Mouse (Mus musculus) intestine, embryonic 16.5 days (tissue): ENCODE measurements around the gene Col26a1. TPM values are rescaled to one million over a fixed set of nuclear protein-coding genes. Genes with fewer than 3 reads are reported as not detected.

Experiments used
- ATAC-seq: fragments of 200-750 bp; cut with Nextera tagmentation; 2 replicates; pipeline ENCODE4 v1.8.0; 2017; ENCODE audit warnings: moderate TSS enrichment, moderate library complexity
- H3K27ac ChIP-seq: fragments of 300-500 bp; sonication (generic); 2 replicates; pipeline ENCODE4 v1.5.1; 2014; ENCODE audit warnings: mild to moderate bottlenecking, low read length
- H3K27me3 ChIP-seq: fragments of 300-500 bp; sonication (generic); replicated peaks from 2 replicates; pipeline ENCODE4 v1.6.1; 2014; ENCODE audit warnings: low read length, control low read depth, mixed read lengths; ENCODE audit not compliant: control insufficient read depth, insufficient read depth
- H3K36me3 ChIP-seq: fragments of 300-500 bp; sonication (generic); 2 replicates; pipeline ENCODE4 v1.6.1; 2014; ENCODE audit warnings: low read length, control low read depth; ENCODE audit not compliant: control insufficient read depth, insufficient read depth
- H3K4me1 ChIP-seq: fragments of 300-500 bp; sonication (generic); 2 replicates; pipeline ENCODE4 v1.6.1; 2014; ENCODE audit warnings: low read length, control low read depth, mixed read lengths; ENCODE audit not compliant: control insufficient read depth, insufficient read depth
- H3K4me2 ChIP-seq: fragments of 300-500 bp; sonication (generic); 2 replicates; pipeline ENCODE4 v1.6.1; 2014; ENCODE audit warnings: low read depth, low read length, control low read depth
- H3K4me3 ChIP-seq: fragments of 300-500 bp; sonication (generic); 2 replicates; pipeline ENCODE4 v1.5.1; 2014; ENCODE audit warnings: mild to moderate bottlenecking, low read length
- H3K9ac ChIP-seq: fragments of 300-500 bp; sonication (generic); 2 replicates; pipeline ENCODE4 v1.6.1; 2014; ENCODE audit warnings: low read depth, low read length
- H3K9me3 ChIP-seq: fragments of 300-500 bp; sonication (generic); 2 replicates; pipeline ENCODE4 v1.6.1; 2016; ENCODE audit warnings: low read length, control low read depth; ENCODE audit not compliant: control insufficient read depth
- WGBS: fragments of 180-500 bp; shearing (Covaris S2); extraction: QIAGEN DNeasy Blood & Tissue Kit; methylation state at CpG from one replicate; pipeline ENCODE4 v1.1.7; 2014; 5-methylcytosine and 5-hydroxymethylcytosine counted together
- polyA plus RNA-seq: library from polyadenylated mRNA; unstranded; fragments of >200 nt; fragmentation: Nextera tagmentation; extraction: Ambion mirVana; gene quantifications from 2 replicates; pipeline ENCODE4 v1.2.1, GENCODE M21; 2015

The Col26a1 gene
- polyA plus RNA-seq, 1 experiment from 2014 or later, result 6.8 TPM

DNA sequence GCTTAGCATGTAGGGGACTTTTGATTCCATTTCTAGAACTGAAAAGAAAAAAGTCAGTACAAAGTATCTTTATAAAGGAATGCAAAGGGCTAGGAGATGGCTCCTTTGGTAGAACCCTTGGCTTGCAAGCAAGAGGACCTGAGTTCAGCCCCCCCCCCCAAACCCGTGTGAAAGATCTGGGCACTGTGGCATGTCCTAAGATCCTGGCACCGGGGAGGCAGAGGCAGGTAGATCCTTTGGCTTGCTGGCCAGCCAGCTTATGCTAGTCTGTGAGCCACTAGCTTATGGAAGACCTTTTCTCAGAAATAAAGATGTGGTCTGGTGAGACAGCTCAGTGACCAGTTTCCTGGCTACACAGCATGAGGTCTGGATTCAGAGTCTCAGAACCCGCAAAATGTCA is 31.2 kb upstream of the Col26a1 start:
- Histone ChIP-seq H3K4me2 (no peak overlapping the region), H3K4me3 (no peak overlapping the region), H3K27me3 (no peaks in the 10 kb centered on the region), H3K36me3 (no peaks in the 10 kb centered on the region), H3K27ac (no peak overlapping the region), H3K4me1 (no peaks in the 10 kb centered on the region), H3K9me3 (no peaks in the 10 kb centered on the region), H3K9ac (no peak overlapping the region)
- WGBS, result 87% methylated on average over 3 of the region's 3 CpGs
- no peak for ATAC-seq

- no peaks in the 10 kb centered on the region for H3K27me3 ChIP-seq
- peak; percentile 96 for ATAC-seq
- no peak within 1 kb of the TSS for H3K27ac ChIP-seq
- H3K36me3 ChIP-seq, result no peaks in the 10 kb centered on the region
- 8% methylated on average over 32 of the region's 32 CpGs for WGBS
- H3K4me2 ChIP-seq, result peak within 1 kb of the TSS; percentile 73
- H3K9me3 ChIP-seq, result no peaks in the 10 kb centered on the region
- peak within 1 kb of the TSS; percentile 69 for H3K4me3 ChIP-seq
- H3K9ac ChIP-seq, result peak within 1 kb of the TSS; percentile 63
- peaks cover 10% of the 10 kb centered on the region for H3K4me1 ChIP-seq
Measured at GRCm38 (mm10) chr5:136907991-136908857, 25.2 kb upstream of the Col26a1 start, which contains the start of gene Ift22. Gene Ift22, plus strand, starts transcription at chr5:136908150.

GRCm38 (mm10) chr5:136907587-136907986 is 24.6 kb upstream of the Col26a1 start:
- no peaks in the 10 kb centered on the region for H3K9me3 ChIP-seq
- peak overlapping the region; percentile 44; the same call in 1 of the 2 replicates for H3K9ac ChIP-seq
- H3K4me1 ChIP-seq, result peaks cover 10% of the 10 kb centered on the region
- 37% methylated on average over 9 of the region's 9 CpGs for WGBS
- peak; percentile 39 for ATAC-seq
- peak overlapping the region; percentile 44 for H3K4me2 ChIP-seq
- no peaks in the 10 kb centered on the region for H3K27me3 ChIP-seq
- H3K4me3 ChIP-seq, result peak overlapping the region; percentile 69
- no peak overlapping the region for H3K27ac ChIP-seq
- no peaks in the 10 kb centered on the region for H3K36me3 ChIP-seq

DNA sequence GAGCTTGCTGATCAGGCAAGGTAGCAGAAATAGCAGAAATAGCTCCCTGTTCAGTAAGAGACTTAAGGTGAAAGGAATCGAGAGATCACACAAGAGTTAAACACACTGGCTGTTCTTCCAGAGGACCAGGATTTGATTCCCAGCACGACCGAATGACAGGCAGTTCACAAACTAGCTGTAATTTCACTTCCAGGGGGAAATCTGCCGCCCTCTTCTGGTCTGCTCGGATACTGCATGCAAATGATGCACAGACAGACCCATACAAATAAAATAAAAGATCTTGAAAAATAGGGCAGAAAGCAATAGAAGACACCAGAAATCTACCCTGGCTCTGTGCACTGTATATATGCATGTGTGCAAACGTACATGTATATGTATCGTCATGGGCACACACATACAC is 22.6 kb upstream of the Col26a1 start:
- Histone ChIP-seq H3K4me3 (no peak overlapping the region), H3K27ac (no peak overlapping the region), H3K9me3 (no peaks in the 10 kb centered on the region), H3K36me3 (no peaks in the 10 kb centered on the region), H3K27me3 (no peaks in the 10 kb centered on the region), H3K9ac (no peak overlapping the region), H3K4me2 (no peak overlapping the region), H3K4me1 (peaks cover 10% of the 10 kb centered on the region)
- ATAC-seq, result no peak
- WGBS, result 48% methylated on average over 7 of the region's 7 CpGs

DNA sequence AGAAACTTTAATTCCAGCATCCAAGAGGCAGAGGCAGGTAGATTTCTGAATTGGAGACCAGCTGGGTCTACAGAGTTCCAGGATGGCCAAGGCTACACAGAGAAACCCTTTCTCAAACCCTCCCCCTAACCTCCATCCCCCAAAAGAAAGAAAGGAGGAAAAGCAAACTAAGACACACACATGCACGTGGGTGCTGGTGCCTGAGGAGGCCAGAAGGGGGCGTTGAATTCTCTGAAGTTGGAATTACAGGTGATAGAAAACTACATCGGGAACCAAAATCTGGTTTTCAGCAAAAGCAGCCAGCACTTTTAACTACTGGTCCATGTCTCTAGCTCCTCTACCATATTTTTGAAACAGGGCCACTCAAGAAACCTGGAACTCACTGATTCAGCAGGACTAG is 21.6 kb upstream of the Col26a1 start:
- Histone ChIP-seq H3K27ac (no peak overlapping the region), H3K9me3 (no peaks in the 10 kb centered on the region), H3K4me1 (peaks cover 10% of the 10 kb centered on the region), H3K4me3 (no peak overlapping the region), H3K36me3 (no peaks in the 10 kb centered on the region), H3K27me3 (no peaks in the 10 kb centered on the region), H3K4me2 (no peak overlapping the region), H3K9ac (no peak overlapping the region)
- no peak for ATAC-seq
- 54% methylated on average over 3 of the region's 3 CpGs for WGBS

DNA sequence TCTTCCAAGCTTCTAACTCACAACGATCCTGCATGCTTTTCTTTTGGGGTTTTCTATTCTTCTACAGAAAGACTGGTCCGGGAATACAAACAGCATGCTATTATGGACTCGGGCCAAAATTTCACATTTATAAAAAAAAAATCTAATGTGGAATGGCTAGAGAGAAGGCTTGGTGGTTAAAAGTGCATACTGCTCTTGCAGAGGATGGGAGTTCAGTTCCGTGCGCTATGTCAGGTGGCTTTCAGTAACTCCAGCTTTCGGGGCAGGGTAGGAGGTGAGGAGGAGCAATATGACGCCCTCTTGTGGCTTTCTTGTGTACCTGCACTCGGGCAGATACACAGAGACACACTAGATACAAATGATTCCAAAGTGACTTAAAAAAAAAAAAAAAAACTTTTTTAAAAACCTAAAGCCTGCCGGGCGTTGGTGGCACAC is 12.5 kb upstream of the Col26a1 start:
- no peak overlapping the region for H3K4me3 ChIP-seq
- no peaks in the 10 kb centered on the region for H3K4me1 ChIP-seq
- H3K9me3 ChIP-seq, result no peaks in the 10 kb centered on the region
- no peaks in the 10 kb centered on the region for H3K27me3 ChIP-seq
- H3K27ac ChIP-seq, result no peak overlapping the region
- no peak for ATAC-seq
- H3K36me3 ChIP-seq, result no peaks in the 10 kb centered on the region
- no peak overlapping the region for H3K4me2 ChIP-seq
- WGBS, result 51% methylated on average over 10 of the region's 10 CpGs
- no peak overlapping the region for H3K9ac ChIP-seq

- Histone ChIP-seq H3K27me3 (no peaks in the 10 kb centered on the region), H3K9me3 (no peaks in the 10 kb centered on the region), H3K4me2 (no peak overlapping the region), H3K4me1 (no peaks in the 10 kb centered on the region), H3K27ac (no peak overlapping the region), H3K36me3 (no peaks in the 10 kb centered on the region), H3K4me3 (no peak overlapping the region), H3K9ac (no peak overlapping the region)
- no peak for ATAC-seq
- WGBS, result 53% methylated on average over 25 of the region's 25 CpGs
Measured at GRCm38 (mm10) chr5:136894840-136895528, 12.0 kb upstream of the Col26a1 start.

- WGBS, result 47% methylated on average over 19 of the region's 19 CpGs
- H3K4me1 ChIP-seq, result peaks cover 8% of the 10 kb centered on the region
- H3K36me3 ChIP-seq, result no peaks in the 10 kb centered on the region
- peak overlapping the region; percentile 8 for H3K27ac ChIP-seq
- no peaks in the 10 kb centered on the region for H3K9me3 ChIP-seq
- no peak for ATAC-seq
- peaks cover under 1% of the 10 kb centered on the region; the same call in 1 of the 2 replicates for H3K27me3 ChIP-seq
- H3K4me2 ChIP-seq, result no peak overlapping the region
- H3K4me3 ChIP-seq, result no peak overlapping the region
- H3K9ac ChIP-seq, result no peak overlapping the region
Measured at GRCm38 (mm10) chr5:136888539-136889355, 5.7 kb upstream of the Col26a1 start.

GRCm38 (mm10) chr5:136886957-136887356 is 3.9 kb upstream of the Col26a1 start:
- no peak overlapping the region; the same call in 1 of the 2 replicates for H3K9ac ChIP-seq
- H3K27me3 ChIP-seq, result peaks cover 18% of the 10 kb centered on the region
- H3K36me3 ChIP-seq, result no peaks in the 10 kb centered on the region
- peaks cover 14% of the 10 kb centered on the region for H3K4me1 ChIP-seq
- H3K4me3 ChIP-seq, result no peak overlapping the region
- no peak overlapping the region; the same call in 1 of the 2 replicates for H3K27ac ChIP-seq
- no peak for ATAC-seq
- WGBS, result 25% methylated on average over 7 of the region's 7 CpGs
- H3K4me2 ChIP-seq, result no peak overlapping the region
- no peaks in the 10 kb centered on the region for H3K9me3 ChIP-seq
